ENCODE assay signal across 25 mouse cellular contexts in genomic region chr11:90894236-90894635, GRCm38 (mm10).
"Had no signal": no experiment of that assay in that cellular context is flagged by ENCODE, and none has a peak within 500 bp of the region (broad histone marks: within the 10 kb centered on the region; RNA-seq: fewer than 3 reads in every experiment).

No protein-coding gene starts in this region.

- H3K4me2 ChIP-seq: heart, embryonic 12.5 days; hindbrain, embryonic 12.5 days; hindbrain, embryonic 14.5 days; intestine, embryonic 15.5 days; limb, embryonic 13.5 days; limb, embryonic 15.5 days; liver, embryonic 12.5 days had no signal

- H3K36me3 ChIP-seq: heart, embryonic 10.5 days; heart, embryonic 12.5 days; hindbrain, embryonic 10.5 days; hindbrain, embryonic 12.5 days; intestine, embryonic 15.5 days; limb, embryonic 13.5 days; limb, embryonic 15.5 days; liver, embryonic 12.5 days had no signal

- H3K4me1 ChIP-seq: heart, embryonic 10.5 days; heart, embryonic 12.5 days; hindbrain, embryonic 10.5 days; hindbrain, embryonic 12.5 days; intestine, embryonic 15.5 days; limb, embryonic 13.5 days; limb, embryonic 15.5 days; liver, embryonic 12.5 days had no signal

- DNase-seq: gastrocnemius, postnatal 14 days; heart, adult 18-20 months; heart, postnatal 10 days; heart, postnatal 4 days; kidney, adult 18-20 months; kidney, adult 8-10 months; kidney, postnatal 10 days; kidney, postnatal 25 days; kidney, postnatal 4 days; left cerebral cortex, postnatal 4 days had no signal

- ATAC-seq: hindbrain, embryonic 16.5 days; inflammation-experienced regulatory T-cells, adult 6 months; intestine, embryonic 15.5 days; intestine, postnatal 0 days; liver, embryonic 12.5 days had no signal

- H3K9ac ChIP-seq: heart, embryonic 12.5 days; hindbrain, embryonic 12.5 days; hindbrain, embryonic 14.5 days; intestine, embryonic 15.5 days; limb, embryonic 13.5 days; limb, embryonic 15.5 days; liver, embryonic 12.5 days; liver, embryonic 14.5 days had no signal

- H3K4me3 ChIP-seq: heart, embryonic 10.5 days; heart, embryonic 12.5 days; hindbrain, embryonic 10.5 days; hindbrain, embryonic 12.5 days; intestine, embryonic 15.5 days; layer of hippocampus, adult 2 months; left cerebral cortex, adult 2 months; limb, embryonic 13.5 days; limb, embryonic 15.5 days; liver, embryonic 12.5 days had no signal

- H3K9me3 ChIP-seq: heart, embryonic 10.5 days; heart, embryonic 12.5 days; hindbrain, embryonic 10.5 days; hindbrain, embryonic 12.5 days; intestine, embryonic 15.5 days; limb, embryonic 13.5 days; limb, embryonic 15.5 days; liver, embryonic 12.5 days had no signal

- H3K27me3 ChIP-seq: heart, embryonic 12.5 days; hindbrain, embryonic 12.5 days; intestine, embryonic 15.5 days; limb, embryonic 13.5 days; limb, embryonic 15.5 days; liver, embryonic 12.5 days had no signal

- H3K27ac ChIP-seq: heart, embryonic 10.5 days; hindbrain, embryonic 10.5 days; hindbrain, embryonic 12.5 days; hindbrain, embryonic 14.5 days; intestine, embryonic 15.5 days; layer of hippocampus, adult 2 months; left cerebral cortex, adult 2 months; limb, embryonic 13.5 days; limb, embryonic 15.5 days; liver, embryonic 12.5 days; liver, embryonic 14.5 days had no signal
